Mouse (Mus musculus): ENCODE measurements around the gene Cdt1.

GRCm38 (mm10) chr8:122569996-122570395, 2.2 kb downstream of the Cdt1 start:
- no peak for TF ChIP-seq CHD2 (IDR thresholded peaks at IDR 0.05; ENCODE audit: low read length)
- no peak for TF ChIP-seq MYC (IDR thresholded peaks at IDR 0.05; ENCODE audit: low read depth, low read length)
- no peak for TF ChIP-seq SMC3 (IDR thresholded peaks at IDR 0.05; ENCODE audit: low read depth, low read length)
- no peak for TF ChIP-seq TCF12 (IDR thresholded peaks at IDR 0.05; ENCODE audit: low read depth, low read length)
- TF ChIP-seq E2F4 (IDR thresholded peaks at IDR 0.05; ENCODE audit: insufficient replicate concordance, low read depth, low read length) = no peak
- TF ChIP-seq CTCF (conservative IDR thresholded peaks at IDR 0.05 in 1 of 2, IDR thresholded peaks at IDR 0.05 in 1 of 2; ENCODE audit: low read depth in 2 of 2, low read length in 2 of 2) = no peak
- no peak for TF ChIP-seq POLR2A (IDR thresholded peaks at IDR 0.05; ENCODE audit: low read depth, low read length)
- TF ChIP-seq ELF1 (IDR thresholded peaks at IDR 0.05; ENCODE audit: low read depth, low read length) = no peak
- TF ChIP-seq UBTF (IDR thresholded peaks at IDR 0.05; ENCODE audit: low read depth, low read length) = no peak
- TF ChIP-seq EP300 (IDR thresholded peaks at IDR 0.05; ENCODE audit: low read length) = no peak
- no peak for TF ChIP-seq HCFC1 (IDR thresholded peaks at IDR 0.05; ENCODE audit: low read depth, low read length)

Measured in CH12.LX (cell line).